Comparison of ENCODE assay signal across 9 mouse cellular contexts in the genomic region with DNA sequence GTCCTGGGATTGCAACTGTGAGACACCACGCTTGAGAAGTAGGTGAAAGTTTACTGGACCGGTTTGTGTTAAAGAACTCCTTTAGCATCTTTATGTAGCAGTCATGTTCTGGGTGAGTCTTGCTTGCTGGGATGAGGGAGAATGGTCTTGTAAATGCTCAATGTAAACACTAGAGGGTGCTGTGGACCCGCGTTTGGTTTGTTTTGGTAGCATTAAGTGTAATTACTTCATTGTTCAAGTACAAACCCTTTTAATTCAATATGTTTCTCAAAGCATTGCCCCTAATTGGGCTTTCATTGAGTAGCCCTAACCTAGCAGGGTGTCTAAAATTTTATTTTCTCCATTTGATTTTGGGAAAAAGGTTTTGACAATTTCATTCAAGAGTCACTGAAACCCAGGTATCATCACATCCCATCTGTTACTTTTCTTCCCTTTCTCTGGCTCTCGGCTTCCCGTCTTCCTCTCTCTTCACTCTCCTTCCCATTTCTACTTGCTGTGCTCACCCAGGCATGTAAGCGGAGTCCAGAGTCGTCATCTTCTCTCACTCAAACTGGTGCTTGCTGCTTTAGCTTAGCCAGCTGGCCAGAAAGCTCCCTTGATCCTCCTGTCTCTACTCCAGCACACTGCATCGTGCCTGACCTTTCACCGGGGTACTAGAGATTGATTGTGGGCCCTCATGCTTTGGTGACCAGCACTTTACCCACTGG. TPM values are rescaled to one million over a fixed set of nuclear protein-coding genes. Genes with fewer than 3 reads are reported as not detected.
DNase-seq lines count a peak whose midpoint lies in the region; ATAC-seq lines count a peak whose summit lies in the region.
"Had no signal": no experiment of that assay in that cellular context is flagged by ENCODE, and none has a peak within 500 bp of the region (broad histone marks: within the 10 kb centered on the region; RNA-seq: fewer than 3 reads in every experiment).

No protein-coding gene starts in this region.

- DNase-seq in cerebellum, adult 11 months = peak; percentile 57
- DNase-seq in cerebellum, postnatal 4 days (ENCODE audit: low spot score in 2 of 2) = no peak
- no peak for DNase-seq in midbrain, embryonic 10.5 days (ENCODE audit: low spot score)
- DNase-seq in c-Kit-positive CD71-positive TER-119-positive erythroid progenitor cells, embryonic 14.5 days (ENCODE audit: low spot score) = peak; percentile 66
- DNase-seq in kidney, postnatal 36 days = peak; percentile 43 to 59
- peak; percentile 78 for DNase-seq in retina, postnatal 1 day
- no peak for DNase-seq in urinary bladder, postnatal 36 days (ENCODE audit: low spot score in 2 of 2)

- H3K36me3 ChIP-seq in midbrain, embryonic 10.5 days = no peaks in the 10 kb centered on the region
- no peaks in the 10 kb centered on the region for H3K36me3 ChIP-seq in midbrain, embryonic 15.5 days (replicated peaks)

- 33% methylated on average over 10 of the region's 10 CpGs for WGBS in midbrain, embryonic 10.5 days
- WGBS in midbrain, embryonic 15.5 days = 30% methylated on average over 10 of the region's 10 CpGs

- H3K4me1 ChIP-seq in midbrain, embryonic 10.5 days = peaks cover 17% of the 10 kb centered on the region
- no peaks in the 10 kb centered on the region for H3K4me1 ChIP-seq in midbrain, embryonic 15.5 days

- peaks cover 14% of the 10 kb centered on the region for H3K27me3 ChIP-seq in midbrain, embryonic 10.5 days (ENCODE audit: low read depth, poor library complexity, severe bottlenecking)
- no peaks in the 10 kb centered on the region for H3K27me3 ChIP-seq in midbrain, embryonic 15.5 days (replicated peaks)
- H3K27me3 ChIP-seq: megakaryocyte, embryonic 14.5 days had no signal

- no peak overlapping the region for H3K9ac ChIP-seq in midbrain, embryonic 15.5 days

- H3K4me3 ChIP-seq in midbrain, embryonic 10.5 days = no peak overlapping the region
- no peak overlapping the region for H3K4me3 ChIP-seq in midbrain, embryonic 15.5 days
- H3K4me3 ChIP-seq: megakaryocyte, embryonic 14.5 days had no signal

- no peaks in the 10 kb centered on the region for H3K9me3 ChIP-seq in midbrain, embryonic 10.5 days (replicated peaks)
- H3K9me3 ChIP-seq in midbrain, embryonic 15.5 days = no peaks in the 10 kb centered on the region
- H3K9me3 ChIP-seq: megakaryocyte, embryonic 14.5 days had no signal

- 0 out of 2 replicates have a peak overlapping the region, but pooled peaks have one; percentile 4 for H3K27ac ChIP-seq in midbrain, embryonic 10.5 days (replicated peaks)
- H3K27ac ChIP-seq in midbrain, embryonic 15.5 days = no peak overlapping the region

- ATAC-seq in midbrain, embryonic 15.5 days (replicated peaks) = no peak

- H3K4me2 ChIP-seq in midbrain, embryonic 15.5 days = no peak overlapping the region

RNA-seq across cellular contexts. Expression of a gene that starts 15.6 kb away (rescaled TPM):
- 192 and 243 TPM in 2 replicates for polyA plus RNA-seq in midbrain, embryonic 10.5 days (2016; fragmentation: Nextera tagmentation; extraction: Ambion mirVana)
- polyA plus RNA-seq in midbrain, embryonic 15.5 days (2015; fragmentation: Nextera tagmentation; extraction: Ambion mirVana) = 56.2 and 69.1 TPM in 2 replicates

RNA-seq across cellular contexts. Expression of a gene that starts 37.4 kb away (rescaled TPM):
- 5.6 and 5.9 TPM in 2 replicates for polyA plus RNA-seq in midbrain, embryonic 10.5 days (2016; fragmentation: Nextera tagmentation; extraction: Ambion mirVana)
- polyA plus RNA-seq in midbrain, embryonic 15.5 days (2015; fragmentation: Nextera tagmentation; extraction: Ambion mirVana) = 13.4 and 15.1 TPM in 2 replicates

Comparison
In these comparisons a context has a peak if more than half of its experiments do, and no peak if none do; other contexts are left out.
1. DNase-seq: peak in cerebellum, adult 11 months (single experiment), c-Kit-positive CD71-positive TER-119-positive erythroid progenitor cells, embryonic 14.5 days (single experiment), kidney, postnatal 36 days (2 of 2) and retina, postnatal 1 day (single experiment); none in cerebellum, postnatal 4 days (0 of 2), midbrain, embryonic 10.5 days (single experiment) and urinary bladder, postnatal 36 days (0 of 2).